Mouse (Mus musculus): ENCODE data around the gene Neurl3.

DNA sequence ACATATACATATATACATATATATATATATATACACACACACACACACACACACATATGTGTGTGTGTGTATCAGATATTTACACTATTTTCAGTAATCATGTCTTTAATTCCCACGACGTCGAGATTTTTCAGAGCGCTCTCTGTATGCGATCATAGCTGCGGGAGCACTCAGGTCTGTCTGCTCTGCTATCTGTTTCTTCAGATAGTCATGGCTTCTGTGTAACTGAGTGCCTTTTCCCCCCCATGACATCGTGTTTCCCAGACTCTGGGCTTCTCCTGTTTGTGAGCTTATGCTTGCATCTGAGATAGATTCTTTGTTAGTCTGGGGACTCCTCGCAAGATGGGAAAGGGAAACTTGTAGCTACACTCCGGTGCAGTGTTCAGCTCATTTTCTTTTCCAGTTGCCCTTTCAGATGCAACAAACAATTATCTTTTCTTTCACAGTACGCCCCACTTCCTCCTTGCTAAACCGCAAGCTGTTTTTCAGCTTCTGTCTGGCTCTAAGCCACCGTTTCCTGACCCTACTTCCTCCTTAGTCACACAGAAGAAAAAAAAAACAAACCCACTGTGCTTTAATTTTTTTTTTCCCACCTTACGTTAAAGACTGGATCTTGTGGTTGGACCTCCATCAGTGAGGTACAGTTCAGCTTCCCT, 10.5 kb downstream of the Neurl3 start:
- TF ChIP-seq CTCF (IDR thresholded peaks at IDR 0.05) (no peak), POLR2A (IDR thresholded peaks at IDR 0.05; ENCODE audit: insufficient read depth, low read depth, low read length) (no peak)
